Mouse (Mus musculus): Measurements from ENCODE around the gene Fbxl16.
"Not testable (repeated sequence)": the region's sequence is repeated elsewhere in the genome, so short reads cannot be mapped to it uniquely, and the experiment has no call there.

DNA sequence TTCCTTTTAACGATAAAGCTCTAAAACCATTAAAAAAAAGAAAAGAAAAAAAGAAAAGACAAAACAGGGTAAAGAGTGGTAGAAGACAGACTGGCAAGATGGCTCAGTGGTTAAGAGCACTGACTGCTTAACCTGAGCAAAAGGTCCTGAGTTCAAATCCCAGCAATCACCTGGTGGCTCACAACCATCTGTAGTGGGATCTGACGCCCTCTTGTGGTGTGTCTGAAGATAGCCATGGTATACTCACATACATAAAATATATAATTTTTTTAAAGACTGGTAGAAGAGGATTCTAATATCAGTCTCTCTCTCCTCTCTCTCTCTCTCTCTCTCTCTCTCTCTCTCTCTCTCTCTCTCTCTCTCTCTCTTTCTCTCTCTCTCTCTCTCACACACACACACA lies 1.4 kb upstream of the Fbxl16 start:
- TF ChIP-seq GATA1 (IDR thresholded peaks at IDR 0.05; ENCODE audit: borderline replicate concordance, low read length); FLI1 (IDR thresholded peaks at IDR 0.05; ENCODE audit: low read length): not testable (repeated sequence)
